Mouse (Mus musculus) liver, adult 2 months (tissue): ENCODE measurements around the gene Rtl1.

Experiments used
- CTCF ChIP-seq: fragments of 200-500 bp; IDR thresholded peaks from 2 replicates; pipeline ENCODE4 v1.5.1; 2011; ENCODE audit warnings: low read depth, low read length, control low read depth
- POLR2A ChIP-seq: fragments of 200-500 bp; IDR thresholded peaks from 2 replicates; pipeline ENCODE4 v1.6.1; 2011; ENCODE audit warnings: low read length, control low read depth; ENCODE audit not compliant: insufficient read depth; ENCODE audit errors: extremely low read depth

GRCm38 (mm10) chr12:109596726-109597125 is 3.4 kb downstream of the Rtl1 start:
- TF ChIP-seq CTCF (no peak), POLR2A (no peak)
